Mouse (Mus musculus) thymus, postnatal 0 days (tissue): ENCODE data around the gene Unc13b. TPM values are rescaled to one million over a fixed set of nuclear protein-coding genes. Genes with fewer than 3 reads are reported as not detected.

ENCODE experiments used
- polyA plus RNA-seq: library from polyadenylated mRNA; unstranded; fragments of >200 nt; fragmentation: Nextera tagmentation; extraction: Ambion mirVana; gene quantifications from 2 replicates; pipeline ENCODE4 v1.2.1, GENCODE M21; 2015

Gene Unc13b
- polyA plus RNA-seq, 1 experiment from 2014 or later = 0.29 TPM

Other genes with a start within 250 kb of the Unc13b start
- not detected in 2 replicates for gene Fam205a1, start 205.1 kb upstream of the Unc13b start, polyA plus RNA-seq
- gene Gm12394, start 202.2 kb upstream of the Unc13b start, polyA plus RNA-seq = 0.04 and 0.10 TPM in 2 replicates
- gene Fam205c, start 184.7 kb upstream of the Unc13b start, polyA plus RNA-seq = 0.14 TPM in 1 of 2 replicates, not detected in the other
- gene Phf24, start 142.3 kb upstream of the Unc13b start, polyA plus RNA-seq = 0.12 and 0.39 TPM in 2 replicates
- gene Dnajb5, start 109.1 kb upstream of the Unc13b start, polyA plus RNA-seq = 2.8 and 3.3 TPM in 2 replicates
- 0.38 and 0.40 TPM in 2 replicates for gene 1700022I11Rik, start 89.3 kb upstream of the Unc13b start, polyA plus RNA-seq
- 371 and 396 TPM in 2 replicates for gene Vcp, start 58.4 kb upstream of the Unc13b start, polyA plus RNA-seq
- gene Fancg, start 48.4 kb upstream of the Unc13b start, polyA plus RNA-seq = 20.1 and 23.9 TPM in 2 replicates
- gene Pigo, start 33.1 kb upstream of the Unc13b start, polyA plus RNA-seq = 17.0 and 18.3 TPM in 2 replicates
- gene Stoml2, start 27.2 kb upstream of the Unc13b start, polyA plus RNA-seq = 207 and 226 TPM in 2 replicates
- 2.4 and 3.0 TPM in 2 replicates for gene Fam214b, start 12.7 kb upstream of the Unc13b start, polyA plus RNA-seq
- gene Atp8b5, start 208.2 kb downstream of the Unc13b start, polyA plus RNA-seq = 0.03 and 0.13 TPM in 2 replicates